Mouse (Mus musculus) layer of hippocampus, adult 18-20 months (tissue): ENCODE results near the gene Brd7. TPM values are rescaled to one million over a fixed set of nuclear protein-coding genes. Genes with fewer than 3 reads are reported as not detected.

ENCODE experiments used
- DNase-seq, 2 experiments: peaks; one replicate each; pipeline ENCODE4 v3.0.0; 2022; ENCODE audit warnings: low spot score in 2 of 2
- total RNA-seq, 2 experiments: library from RNA; stranded (reverse); gene quantifications; 2 replicates each; pipeline ENCODE4 v1.2.3; 2021

The Brd7 gene
- total RNA-seq, 2 experiments from 2014 or later, result 48.4 to 49.9 TPM

- DNase-seq, result no peak
These were observed 4.6 kb downstream of the Brd7 start for GRCm38 (mm10) chr8:88357226-88357933.

GRCm38 (mm10) chr8:88349046-88349445 is 12.9 kb downstream of the Brd7 start:
- no peak for DNase-seq

- DNase-seq, result no peak
These were observed 20.0 kb downstream of the Brd7 start for GRCm38 (mm10) chr8:88342026-88342425.

GRCm38 (mm10) chr8:88339887-88340695 is 21.9 kb downstream of the Brd7 start:
- DNase-seq, result no peak

GRCm38 (mm10) chr8:88339221-88339620 is 22.8 kb downstream of the Brd7 start:
- peak in 1 of 2 experiments; percentile 34 for DNase-seq

GRCm38 (mm10) chr8:88334975-88335374 is 27.0 kb downstream of the Brd7 start:
- DNase-seq, result no peak

GRCm38 (mm10) chr8:88334384-88334783 is 27.6 kb downstream of the Brd7 start:
- DNase-seq, result no peak

GRCm38 (mm10) chr8:88330816-88331215 is 31.2 kb downstream of the Brd7 start:
- no peak for DNase-seq

- DNase-seq, result no peak
These were observed 33.3 kb downstream of the Brd7 start for GRCm38 (mm10) chr8:88328689-88329088.

- DNase-seq, result no peak
These were observed 35.7 kb downstream of the Brd7 start for GRCm38 (mm10) chr8:88326328-88326727.

GRCm38 (mm10) chr8:88325795-88326194 is 36.2 kb downstream of the Brd7 start:
- DNase-seq, result no peak

GRCm38 (mm10) chr8:88325251-88325650 is 36.7 kb downstream of the Brd7 start:
- no peak for DNase-seq

- DNase-seq, result no peak
These were observed 37.2 kb downstream of the Brd7 start for GRCm38 (mm10) chr8:88324760-88325159.

GRCm38 (mm10) chr8:88323523-88323922 is 38.5 kb downstream of the Brd7 start:
- DNase-seq, result no peak

- no peak for DNase-seq
These were observed 40.6 kb downstream of the Brd7 start for GRCm38 (mm10) chr8:88321387-88321786.

- DNase-seq, result no peak
These were observed 41.9 kb downstream of the Brd7 start for GRCm38 (mm10) chr8:88320134-88320533.

- no peak for DNase-seq
These were observed 43.8 kb downstream of the Brd7 start for GRCm38 (mm10) chr8:88318151-88318550.

GRCm38 (mm10) chr8:88317341-88317740 is 44.7 kb downstream of the Brd7 start:
- DNase-seq, result no peak

GRCm38 (mm10) chr8:88316139-88316931 is 45.7 kb downstream of the Brd7 start:
- peak in 1 of 2 experiments; percentile 28 for DNase-seq

- no peak for DNase-seq
These were observed 46.7 kb downstream of the Brd7 start for GRCm38 (mm10) chr8:88315302-88315701.

GRCm38 (mm10) chr8:88313991-88314390 is 48.0 kb downstream of the Brd7 start:
- no peak for DNase-seq

GRCm38 (mm10) chr8:88312966-88313365 is 49.0 kb downstream of the Brd7 start:
- DNase-seq, result no peak
